Mouse (Mus musculus): ENCODE measurements at regions not wholly inside any gene's neighbourhood (a gene's known extent, or its start where the extent isn't known, plus 50 kb on each side); places are given as distances from the start of the nearest gene placed in this dataset.

DNA sequence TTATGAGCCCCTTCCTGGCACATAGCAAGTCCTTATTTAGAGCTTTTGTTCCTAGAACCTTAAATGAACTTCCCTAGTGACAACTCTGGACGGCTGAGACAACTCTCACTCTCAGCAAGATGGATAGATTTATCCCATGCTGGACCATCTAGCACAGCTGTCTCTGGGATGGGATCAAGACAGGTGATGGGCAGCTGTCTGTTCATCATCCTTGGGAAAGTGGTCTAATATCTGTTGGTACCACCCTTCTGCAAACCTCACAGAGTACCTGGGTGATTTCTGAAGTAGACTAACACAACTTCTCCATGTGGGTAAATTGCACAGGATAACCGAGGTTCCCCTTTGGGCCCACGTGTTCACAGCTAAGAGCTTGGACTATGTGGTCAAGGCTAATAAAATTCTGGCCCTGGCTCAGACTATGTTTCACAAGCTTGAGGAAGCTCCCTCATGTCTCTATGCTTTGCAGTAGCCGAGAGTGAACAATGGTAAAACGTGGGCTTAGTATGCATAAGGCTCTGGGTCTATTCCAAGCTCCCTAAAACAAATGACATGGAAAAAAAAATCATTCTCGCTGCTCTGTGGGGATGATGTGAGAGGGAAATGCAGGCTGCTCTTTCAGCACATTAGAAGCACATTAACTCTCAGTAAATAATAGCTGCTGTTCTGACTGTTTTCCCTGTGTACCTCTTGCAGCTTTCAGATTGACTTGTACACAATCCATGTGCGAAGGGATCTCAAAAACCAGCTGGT is 135.1 kb upstream of the 1700056E22Rik start:
- no peak for TF ChIP-seq CTCF (IDR thresholded peaks at IDR 0.05; ENCODE audit: borderline replicate concordance, extremely low read depth, insufficient read depth, insufficient read length)
- TF ChIP-seq POLR2A (IDR thresholded peaks at IDR 0.05; ENCODE audit: borderline replicate concordance, extremely low read depth, insufficient read depth, insufficient read length, poor library complexity, severe bottlenecking) = no peak

All from brain, embryonic 14.5 days (tissue).